8 mouse cellular contexts compared by ENCODE assay signal in genomic region chr11:85844144-85844965, GRCm38 (mm10). TPM values are rescaled to one million over a fixed set of nuclear protein-coding genes. Genes with fewer than 3 reads are reported as not detected.
DNase-seq lines count a peak whose midpoint lies in the region; ATAC-seq and TF ChIP-seq lines count a peak whose summit lies in the region.

No protein-coding gene starts in this region.

- H3K9ac ChIP-seq in heart, embryonic 13.5 days: peak overlapping the region; percentile 80
- H3K9ac ChIP-seq in liver, embryonic 13.5 days: peak overlapping the region; percentile 43; the same call in 1 of the 2 replicates
- H3K9ac ChIP-seq in stomach, embryonic 14.5 days (replicated peaks; ENCODE audit: low read depth, low read length): peak overlapping the region; percentile 29; the same call in 1 of the 2 replicates

- H3K27ac ChIP-seq in heart, embryonic 13.5 days (replicated peaks): peak overlapping the region; percentile 62
- no peak overlapping the region for H3K27ac ChIP-seq in liver, embryonic 13.5 days
- peak overlapping the region; percentile 74 for H3K27ac ChIP-seq in stomach, embryonic 14.5 days (ENCODE audit: low read length)

- ATAC-seq in erythroid progenitor cell, adult 5-6 weeks (replicated peaks; ENCODE audit: low FRiP score, poor library complexity, severe bottlenecking): peak; percentile 75
- ATAC-seq in heart, embryonic 13.5 days (ENCODE audit: extremely low read depth, insufficient number of reproducible peaks, low FRiP score, low TSS enrichment): peak; percentile 12; the same call in 1 of the 2 replicates
- ATAC-seq in liver, embryonic 13.5 days (ENCODE audit: low read depth): peak; percentile 52
- ATAC-seq in stomach, embryonic 14.5 days (ENCODE audit: insufficient number of reproducible peaks, insufficient read depth, low FRiP score, low read depth): peak; percentile 51; the same call in 1 of the 2 replicates

- H3K27me3 ChIP-seq in heart, embryonic 13.5 days (replicated peaks): peaks cover 71% of the 10 kb centered on the region
- peaks cover 93% of the 10 kb centered on the region for H3K27me3 ChIP-seq in liver, embryonic 13.5 days
- H3K27me3 ChIP-seq in stomach, embryonic 14.5 days (ENCODE audit: control insufficient read depth, insufficient read depth, low read length): peaks cover 17% of the 10 kb centered on the region

- peak overlapping the region; percentile 88 for H3K4me2 ChIP-seq in heart, embryonic 13.5 days
- H3K4me2 ChIP-seq in liver, embryonic 13.5 days: peak overlapping the region; percentile 77
- H3K4me2 ChIP-seq in stomach, embryonic 14.5 days (replicated peaks; ENCODE audit: low read depth, low read length): peak overlapping the region; percentile 76

- peak; percentile 61 to 68 for DNase-seq in B cell, adult 2 months
- peak; percentile 87 for DNase-seq in brain, embryonic 14.5 days (ENCODE audit: low read depth)
- peak; percentile 96 for DNase-seq in kidney, postnatal 10 days
- peak; percentile 62 for DNase-seq in liver, embryonic 13.5 days
- DNase-seq in natural killer cell, adult 2 months (ENCODE audit: low spot score in 2 of 2): peak; percentile 33 to 39

- TF ChIP-seq POLR2A in brain, embryonic 14.5 days (IDR thresholded peaks at IDR 0.05; ENCODE audit: borderline replicate concordance, extremely low read depth, insufficient read depth, insufficient read length, poor library complexity, severe bottlenecking): no peak

- no peaks in the 10 kb centered on the region for H3K9me3 ChIP-seq in heart, embryonic 13.5 days
- no peaks in the 10 kb centered on the region for H3K9me3 ChIP-seq in liver, embryonic 13.5 days (replicated peaks)
- no peaks in the 10 kb centered on the region for H3K9me3 ChIP-seq in stomach, embryonic 14.5 days (ENCODE audit: control insufficient read depth, low read depth, low read length)

- TF ChIP-seq CTCF in brain, embryonic 14.5 days (IDR thresholded peaks at IDR 0.05; ENCODE audit: borderline replicate concordance, extremely low read depth, insufficient read depth, insufficient read length): peak; percentile 84

- peak overlapping the region; percentile 73 for H3K4me3 ChIP-seq in heart, embryonic 13.5 days
- H3K4me3 ChIP-seq in liver, embryonic 13.5 days (replicated peaks): peak overlapping the region; percentile 56
- H3K4me3 ChIP-seq in stomach, embryonic 14.5 days (ENCODE audit: low read depth, low read length): peak overlapping the region; percentile 47

- no peaks in the 10 kb centered on the region for H3K36me3 ChIP-seq in heart, embryonic 13.5 days
- H3K36me3 ChIP-seq in liver, embryonic 13.5 days: no peaks in the 10 kb centered on the region
- no peaks in the 10 kb centered on the region for H3K36me3 ChIP-seq in stomach, embryonic 14.5 days (ENCODE audit: control insufficient read depth, insufficient read depth, low read length)

- under 1% methylated on average over 54 of the region's 54 CpGs for WGBS in heart, embryonic 13.5 days
- under 1% methylated on average over 54 of the region's 54 CpGs for WGBS in liver, embryonic 13.5 days (ENCODE audit: insufficient replicate concordance)
- under 1% methylated on average over 54 of the region's 54 CpGs for WGBS in stomach, embryonic 14.5 days

- H3K4me1 ChIP-seq in heart, embryonic 13.5 days: peaks cover 47% of the 10 kb centered on the region
- peaks cover 34% of the 10 kb centered on the region for H3K4me1 ChIP-seq in liver, embryonic 13.5 days (replicated peaks)
- peaks cover 11% of the 10 kb centered on the region for H3K4me1 ChIP-seq in stomach, embryonic 14.5 days (ENCODE audit: control insufficient read depth, insufficient read depth, low read length)

RNA-seq across cellular contexts. Expression of gene Gm11444, which starts 5.8 kb away (rescaled TPM):
- not detected in 2 replicates for polyA plus RNA-seq in brain, embryonic 14.5 days (2012; rRNA removed)
- not detected in 2 replicates for total RNA-seq in erythroid progenitor cell, adult 5-6 weeks (2015; ENCODE audit: low replicate concordance)
- not detected in 2 replicates for total RNA-seq in erythroid progenitor cell, adult 5-6 weeks (2017; ENCODE audit: low replicate concordance)
- not detected in 2 replicates for polyA plus RNA-seq in heart, embryonic 13.5 days (2015; fragmentation: Nextera tagmentation; extraction: Ambion mirVana)
- not detected in 2 replicates for polyA plus RNA-seq in liver, embryonic 13.5 days (2015; fragmentation: Nextera tagmentation; extraction: Ambion mirVana)
- not detected in 2 replicates for polyA plus RNA-seq in stomach, embryonic 14.5 days (2014; fragmentation: Nextera tagmentation; extraction: Ambion mirVana)

RNA-seq across cellular contexts. Expression of gene Tbx2, which starts 12.0 kb away (rescaled TPM):
- polyA plus RNA-seq in brain, embryonic 14.5 days (2012; rRNA removed): 5.9 and 8.9 TPM in 2 replicates
- total RNA-seq in erythroid progenitor cell, adult 5-6 weeks (2015; ENCODE audit: low replicate concordance): 1.1 TPM in 1 of 2 replicates, not detected in the other
- total RNA-seq in erythroid progenitor cell, adult 5-6 weeks (2017; ENCODE audit: low replicate concordance): 1.4 TPM in 1 of 2 replicates, not detected in the other
- polyA plus RNA-seq in heart, embryonic 13.5 days (2015; fragmentation: Nextera tagmentation; extraction: Ambion mirVana): 2.0 and 2.9 TPM in 2 replicates
- polyA plus RNA-seq in liver, embryonic 13.5 days (2015; fragmentation: Nextera tagmentation; extraction: Ambion mirVana): 0.25 and 0.27 TPM in 2 replicates
- 5.8 and 6.8 TPM in 2 replicates for polyA plus RNA-seq in stomach, embryonic 14.5 days (2014; fragmentation: Nextera tagmentation; extraction: Ambion mirVana)

RNA-seq across cellular contexts. Expression of gene Tbx4, which starts 41.9 kb away (rescaled TPM):
- 0.33 and 0.42 TPM in 2 replicates for polyA plus RNA-seq in brain, embryonic 14.5 days (2012; rRNA removed)
- total RNA-seq in erythroid progenitor cell, adult 5-6 weeks (2015; ENCODE audit: low replicate concordance): not detected in 2 replicates
- total RNA-seq in erythroid progenitor cell, adult 5-6 weeks (2017; ENCODE audit: low replicate concordance): not detected in 2 replicates
- polyA plus RNA-seq in heart, embryonic 13.5 days (2015; fragmentation: Nextera tagmentation; extraction: Ambion mirVana): 2.5 and 3.2 TPM in 2 replicates
- 0.05 and 0.06 TPM in 2 replicates for polyA plus RNA-seq in liver, embryonic 13.5 days (2015; fragmentation: Nextera tagmentation; extraction: Ambion mirVana)
- not detected in 2 replicates for polyA plus RNA-seq in stomach, embryonic 14.5 days (2014; fragmentation: Nextera tagmentation; extraction: Ambion mirVana)

Comparison
In these comparisons a context has a peak if more than half of its experiments do, and no peak if none do; other contexts are left out.
1. DNase-seq: peak in every context shown above with its lines; median percentile 96 in kidney, postnatal 10 days; 87 in brain, embryonic 14.5 days; 64 in B cell, adult 2 months; 62 in liver, embryonic 13.5 days; 36 in natural killer cell, adult 2 months.
2. ATAC-seq: peak in every context shown above with its lines; median percentile 75 in erythroid progenitor cell, adult 5-6 weeks; 52 in liver, embryonic 13.5 days; 51 in stomach, embryonic 14.5 days; 12 in heart, embryonic 13.5 days.
3. H3K9ac ChIP-seq: peak in every context shown above with its lines; median percentile 80 in heart, embryonic 13.5 days; 43 in liver, embryonic 13.5 days; 29 in stomach, embryonic 14.5 days.